8 mouse cellular contexts compared by ENCODE assay signal in genomic region chr12:54862606-54863535, GRCm38 (mm10). TPM values are rescaled to one million over a fixed set of nuclear protein-coding genes. Genes with fewer than 3 reads are reported as not detected.
DNase-seq lines count a peak whose midpoint lies in the region; ATAC-seq and TF ChIP-seq lines count a peak whose summit lies in the region.

Gene Cfl2 (minus strand): TSS chr12:54862877.

- no peaks in the 10 kb centered on the region for H3K9me3 ChIP-seq in heart, embryonic 11.5 days (replicated peaks; ENCODE audit: control insufficient read depth, low read length)
- no peaks in the 10 kb centered on the region for H3K9me3 ChIP-seq in kidney, embryonic 16.5 days (ENCODE audit: low read length)

- TF ChIP-seq POLR2A in brain, embryonic 14.5 days (IDR thresholded peaks at IDR 0.05; ENCODE audit: borderline replicate concordance, extremely low read depth, insufficient read depth, insufficient read length, poor library complexity, severe bottlenecking) = peak; percentile 47

- DNase-seq in CD4-positive helper T cell, adult 2 months (ENCODE audit: low read depth, low spot score) = peak; percentile 84
- peak; percentile 94 for DNase-seq in brain, embryonic 14.5 days (ENCODE audit: low read depth)
- peak; percentile 88 for DNase-seq in liver
- DNase-seq in monocyte, adult 2 months (ENCODE audit: low read depth in 1 of 2, low spot score in 2 of 2) = peak; percentile 54 to 72
- DNase-seq in spleen, postnatal 14 days (ENCODE audit: low spot score in 2 of 2) = peak; percentile 60 to 67

- peak; percentile 44; the same call in 1 of the 2 replicates for TF ChIP-seq CTCF in brain, embryonic 14.5 days (IDR thresholded peaks at IDR 0.05; ENCODE audit: borderline replicate concordance, extremely low read depth, insufficient read depth, insufficient read length)

- H3K4me1 ChIP-seq in heart, embryonic 11.5 days (ENCODE audit: control insufficient read depth, insufficient read depth, low read length) = peaks cover 11% of the 10 kb centered on the region
- H3K4me1 ChIP-seq in kidney, embryonic 16.5 days (ENCODE audit: insufficient read depth, low read length) = peaks cover 15% of the 10 kb centered on the region

- H3K27me3 ChIP-seq in heart, embryonic 11.5 days (ENCODE audit: control insufficient read depth, insufficient read depth, low read length) = no peaks in the 10 kb centered on the region
- no peaks in the 10 kb centered on the region for H3K27me3 ChIP-seq in kidney, embryonic 16.5 days (ENCODE audit: insufficient read depth, low read length)

- under 1% methylated on average over 58 of the region's 82 CpGs for WGBS in heart, embryonic 11.5 days (ENCODE audit: insufficient replicate concordance)
- WGBS in kidney, embryonic 16.5 days = under 1% methylated on average over 39 of the region's 82 CpGs

- H3K4me3 ChIP-seq in heart, embryonic 11.5 days (ENCODE audit: low read depth, low read length) = peak within 1 kb of the TSS; percentile 95
- H3K4me3 ChIP-seq in kidney, embryonic 16.5 days (ENCODE audit: low read length) = peak within 1 kb of the TSS; percentile 88

- peaks cover 8% of the 10 kb centered on the region for H3K36me3 ChIP-seq in heart, embryonic 11.5 days (ENCODE audit: control insufficient read depth, insufficient read depth, low read length)
- peaks cover 6% of the 10 kb centered on the region; the same call in 1 of the 2 replicates for H3K36me3 ChIP-seq in kidney, embryonic 16.5 days (ENCODE audit: insufficient read depth, low read length)

- ATAC-seq in erythroblast, adult 5-6 weeks (replicated peaks; ENCODE audit: low FRiP score, poor library complexity, severe bottlenecking) = peak; percentile 86
- ATAC-seq in heart, embryonic 11.5 days (replicated peaks; ENCODE audit: insufficient number of reproducible peaks, low FRiP score, low TSS enrichment) = peak; percentile 90
- ATAC-seq in kidney, embryonic 16.5 days (ENCODE audit: low FRiP score, low TSS enrichment) = peak; percentile 97

- H3K4me2 ChIP-seq in heart, embryonic 11.5 days = peak within 1 kb of the TSS; percentile 81
- peak within 1 kb of the TSS; percentile 73 for H3K4me2 ChIP-seq in kidney, embryonic 16.5 days (replicated peaks; ENCODE audit: low read depth, low read length)

- peak within 1 kb of the TSS; percentile 100 for H3K27ac ChIP-seq in heart, embryonic 11.5 days (ENCODE audit: low read depth, low read length)
- peak within 1 kb of the TSS; percentile 98 for H3K27ac ChIP-seq in kidney, embryonic 16.5 days (ENCODE audit: low read length)

- H3K9ac ChIP-seq in heart, embryonic 11.5 days (ENCODE audit: low read depth, low read length) = peak within 1 kb of the TSS; percentile 100
- peak within 1 kb of the TSS; percentile 98 for H3K9ac ChIP-seq in kidney, embryonic 16.5 days (replicated peaks; ENCODE audit: low read length)

RNA-seq across cellular contexts. Expression of gene Cfl2, which starts in this region (rescaled TPM):
- polyA plus RNA-seq in brain, embryonic 14.5 days (2012; rRNA removed) = 74.3 and 101 TPM in 2 replicates
- total RNA-seq in erythroblast, adult 5-6 weeks (2015; ENCODE audit: low replicate concordance) = 9.2 and 12.9 TPM in 2 replicates
- total RNA-seq in erythroblast, adult 5-6 weeks (2017; ENCODE audit: low replicate concordance) = 8.2 and 8.5 TPM in 2 replicates
- polyA plus RNA-seq in heart, embryonic 11.5 days (2014; fragmentation: Nextera tagmentation; extraction: Ambion mirVana) = 421 and 474 TPM in 2 replicates
- polyA plus RNA-seq in kidney, embryonic 16.5 days (2015; fragmentation: Nextera tagmentation; extraction: Ambion mirVana) = 202 and 208 TPM in 2 replicates

Comparison
In these comparisons a context has a peak if more than half of its experiments do, and no peak if none do; other contexts are left out.
1. Peak in every context shown above with its lines: DNase-seq, ATAC-seq, H3K4me3 ChIP-seq and H3K27ac ChIP-seq.